Mouse (Mus musculus) liver, postnatal 0 days (tissue): Measurements from ENCODE around the gene Castor1. TPM values are rescaled to one million over a fixed set of nuclear protein-coding genes. Genes with fewer than 3 reads are reported as not detected.

ENCODE experiments used
- ATAC-seq: fragments of 200-750 bp; cut with Nextera tagmentation; 2 replicates; pipeline ENCODE4 v1.8.0; 2017; ENCODE audit warnings: mild to moderate bottlenecking, moderate library complexity
- DNase-seq: peaks from one replicate; pipeline ENCODE4 v3.0.0-alpha.2; 2016
- H3K27ac ChIP-seq: fragments of 300-500 bp; sonication (generic); 2 replicates; pipeline ENCODE4 v1.5.1; 2014; ENCODE audit warnings: antibody characterized with exemption, moderate library complexity, mild to moderate bottlenecking, low read depth
- H3K27me3 ChIP-seq: fragments of 300-500 bp; sonication (generic); 2 replicates; pipeline ENCODE4 v1.6.1; 2014; ENCODE audit warnings: low read length, control low read depth, mixed read lengths; ENCODE audit not compliant: insufficient read depth
- H3K36me3 ChIP-seq: fragments of 300-500 bp; sonication (generic); replicated peaks from 2 replicates; pipeline ENCODE4 v1.6.1; 2014; ENCODE audit warnings: mild to moderate bottlenecking, control low read depth, low read length, moderate library complexity, mixed read lengths; ENCODE audit not compliant: insufficient read depth
- H3K4me1 ChIP-seq: fragments of 300-500 bp; sonication (generic); 2 replicates; pipeline ENCODE4 v1.6.1; 2014; ENCODE audit warnings: antibody characterized with exemption, mild to moderate bottlenecking, control low read depth; ENCODE audit not compliant: insufficient read depth
- H3K4me2 ChIP-seq: fragments of 300-500 bp; sonication (generic); 2 replicates; pipeline ENCODE4 v1.6.1; 2014; ENCODE audit warnings: low read depth, mild to moderate bottlenecking, low read length, moderate library complexity, mixed read lengths
- H3K4me3 ChIP-seq: fragments of 300-500 bp; sonication (generic); 2 replicates; pipeline ENCODE4 v1.5.1; 2014; ENCODE audit warnings: low read depth, low read length
- H3K9ac ChIP-seq: fragments of 300-500 bp; sonication (generic); replicated peaks from 2 replicates; pipeline ENCODE4 v1.6.1; 2014; ENCODE audit warnings: mild to moderate bottlenecking, moderate library complexity
- H3K9me3 ChIP-seq: fragments of 300-500 bp; sonication (generic); 2 replicates; pipeline ENCODE4 v1.6.1; 2016; ENCODE audit warnings: mild to moderate bottlenecking, control low read depth, low read length, mixed read lengths
- CTCF ChIP-seq: sonication (generic); IDR thresholded peaks from 2 replicates; pipeline ENCODE4 v1.5.1; 2016; ENCODE audit warnings: antibody characterized with exemption, low read depth
- EP300 ChIP-seq: IDR thresholded peaks from 2 replicates; pipeline ENCODE4 v1.6.1; 2016; ENCODE audit warnings: antibody characterized with exemption, low read depth, mild to moderate bottlenecking
- WGBS: fragments of 180-500 bp; shearing (Covaris S2); extraction: QIAGEN DNeasy Blood & Tissue Kit; methylation state at CpG from one replicate; pipeline ENCODE4 v1.1.7; 2014; ENCODE audit not compliant: insufficient replicate concordance; 5-methylcytosine and 5-hydroxymethylcytosine counted together
- polyA plus RNA-seq: library from polyadenylated mRNA; unstranded; fragments of >200 nt; fragmentation: Nextera tagmentation; extraction: Ambion mirVana; gene quantifications from 2 replicates; pipeline ENCODE4 v1.2.1, GENCODE M21; 2015

The Castor1 gene
- polyA plus RNA-seq, 1 experiment from 2014 or later: 2.0 TPM

GRCm38 (mm10) chr11:4226569-4227325, 8.7 kb downstream of the Castor1 start:
- TF ChIP-seq CTCF: no peak
- TF ChIP-seq EP300: 0 out of 2 replicates have a peak, but pooled peaks have one; percentile 37
- Histone ChIP-seq H3K4me2 (peak overlapping the region; percentile 36), H3K27me3 (no peaks in the 10 kb centered on the region), H3K9me3 (no peaks in the 10 kb centered on the region), H3K4me1 (peaks cover 48% of the 10 kb centered on the region), H3K4me3 (no peak overlapping the region), H3K36me3 (no peaks in the 10 kb centered on the region), H3K27ac (peak overlapping the region; percentile 16; the same call in 1 of the 2 replicates), H3K9ac (no peak overlapping the region)
- peak; percentile 29 for ATAC-seq
- WGBS: 66% methylated on average over 5 of the region's 5 CpGs
- no peak for DNase-seq

DNA sequence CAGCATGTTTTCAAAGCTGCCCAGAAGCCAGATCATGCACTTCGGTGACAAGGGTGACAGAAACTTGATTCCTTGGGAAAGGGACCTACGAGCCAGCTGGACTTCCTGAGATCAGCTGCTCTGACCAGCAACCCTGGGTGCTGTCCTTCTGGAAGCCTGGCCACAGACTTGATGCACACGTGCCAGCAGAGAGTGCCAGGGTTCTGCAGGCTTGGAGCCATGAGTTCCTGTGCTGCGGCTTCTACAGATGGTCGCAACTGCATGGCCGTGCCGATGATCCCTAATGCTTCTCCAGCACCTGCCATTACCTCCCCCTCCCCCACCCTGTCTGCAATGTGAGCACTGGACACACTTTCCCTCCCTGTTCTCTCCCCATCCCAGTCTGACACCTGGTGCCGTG, 10.4 kb downstream of the Castor1 start:
- H3K27ac ChIP-seq: no peak overlapping the region
- H3K4me1 ChIP-seq: peaks cover 37% of the 10 kb centered on the region
- H3K9me3 ChIP-seq: no peaks in the 10 kb centered on the region
- no peaks in the 10 kb centered on the region for H3K27me3 ChIP-seq
- H3K36me3 ChIP-seq: no peaks in the 10 kb centered on the region
- no peak overlapping the region for H3K9ac ChIP-seq
- no peak overlapping the region for H3K4me2 ChIP-seq
- ATAC-seq: no peak
- TF ChIP-seq CTCF (no peak), EP300 (no peak)
- no peak overlapping the region for H3K4me3 ChIP-seq
- no peak for DNase-seq
- WGBS: 70% methylated on average over 8 of the region's 8 CpGs

- ATAC-seq: peak; percentile 71
These were observed 11.8 kb downstream of the Castor1 start for GRCm38 (mm10) chr11:4229841-4230240.

GRCm38 (mm10) chr11:4231435-4231834, 13.4 kb downstream of the Castor1 start:
- DNase-seq: no peak
- Histone ChIP-seq H3K9ac (no peak overlapping the region), H3K27ac (no peak overlapping the region), H3K36me3 (no peaks in the 10 kb centered on the region), H3K4me1 (peaks cover 46% of the 10 kb centered on the region), H3K4me3 (no peak overlapping the region), H3K27me3 (no peaks in the 10 kb centered on the region), H3K4me2 (no peak overlapping the region), H3K9me3 (no peaks in the 10 kb centered on the region)
- ATAC-seq: no peak
- 89% methylated on average over 2 of the region's 2 CpGs for WGBS
- no peak for TF ChIP-seq EP300
- TF ChIP-seq CTCF: no peak

More at GRCm38 (mm10) chr11:4229841-4230240, 11.8 kb downstream of the Castor1 start:
- Histone ChIP-seq H3K4me1 (peaks cover 32% of the 10 kb centered on the region), H3K9me3 (no peaks in the 10 kb centered on the region), H3K27me3 (no peaks in the 10 kb centered on the region), H3K27ac (peak overlapping the region; percentile 44; the same call in 1 of the 2 replicates), H3K9ac (no peak overlapping the region), H3K4me2 (no peak overlapping the region), H3K36me3 (no peaks in the 10 kb centered on the region), H3K4me3 (no peak overlapping the region)
- peak; percentile 52 for DNase-seq
- WGBS: 59% methylated on average over 4 of the region's 4 CpGs
- TF ChIP-seq EP300 (no peak), CTCF (no peak)

DNA sequence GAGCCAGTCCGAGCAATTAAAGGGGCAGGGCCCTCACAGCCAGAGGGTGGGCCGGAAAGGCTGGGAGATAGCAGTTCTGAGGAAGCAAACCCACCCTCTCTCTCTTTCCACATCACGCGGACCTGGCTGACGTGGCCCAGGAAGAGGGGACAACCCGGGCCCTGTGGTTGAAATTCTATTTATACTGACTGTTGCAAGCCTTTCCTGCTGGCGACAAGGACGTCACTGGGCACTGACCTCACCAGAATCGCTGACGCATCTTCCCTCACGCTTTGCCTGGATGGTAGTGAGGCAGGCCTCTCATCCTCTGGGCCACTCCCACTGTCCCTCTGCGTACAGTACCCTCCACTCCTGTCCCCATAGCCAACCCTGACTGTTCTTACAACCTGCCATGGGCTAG, 14.6 kb downstream of the Castor1 start:
- no peak overlapping the region for H3K4me2 ChIP-seq

GRCm38 (mm10) chr11:4235052-4235655, 17.1 kb downstream of the Castor1 start:
- Histone ChIP-seq H3K4me2 (peak overlapping the region; percentile 88), H3K27ac (peak overlapping the region; percentile 88), H3K9me3 (no peaks in the 10 kb centered on the region), H3K36me3 (peaks cover 13% of the 10 kb centered on the region; the same call in 1 of the 2 replicates), H3K27me3 (no peaks in the 10 kb centered on the region), H3K4me3 (no peak overlapping the region), H3K9ac (0 out of 2 replicates have a peak overlapping the region, but pooled peaks have one; percentile 59), H3K4me1 (peaks cover 28% of the 10 kb centered on the region)
- 69% methylated on average over 6 of the region's 6 CpGs for WGBS
- DNase-seq (no peak), ATAC-seq (no peak)
- TF ChIP-seq EP300: no peak
- no peak for TF ChIP-seq CTCF

More for the DNA sequence above, 14.6 kb downstream of the Castor1 start:
- Histone ChIP-seq H3K9me3 (no peaks in the 10 kb centered on the region), H3K36me3 (no peaks in the 10 kb centered on the region), H3K9ac (no peak overlapping the region), H3K4me1 (peaks cover 47% of the 10 kb centered on the region), H3K4me3 (no peak overlapping the region), H3K27ac (peak overlapping the region; percentile 67; the same call in 1 of the 2 replicates), H3K27me3 (no peaks in the 10 kb centered on the region)
- ATAC-seq: peak; percentile 27
- 33% methylated on average over 11 of the region's 12 CpGs for WGBS
- TF ChIP-seq CTCF: no peak
- TF ChIP-seq EP300: peak; percentile 62; the same call in 1 of the 2 replicates
- DNase-seq: peak; percentile 62
